Comparison of ENCODE assay signal across 10 mouse cellular contexts in genomic region chr4:45521705-45522582, GRCm38 (mm10). TPM values are rescaled to one million over a fixed set of nuclear protein-coding genes. Genes with fewer than 3 reads are reported as not detected.
DNase-seq lines count a peak whose midpoint lies in the region; ATAC-seq and TF ChIP-seq lines count a peak whose summit lies in the region.
"Had no signal": no experiment of that assay in that cellular context is flagged by ENCODE, and none has a peak within 500 bp of the region (broad histone marks: within the 10 kb centered on the region; RNA-seq: fewer than 3 reads in every experiment).

No protein-coding gene starts in this region.

- no peaks in the 10 kb centered on the region for H3K27me3 ChIP-seq in kidney, adult 2 months (replicated peaks; ENCODE audit: control insufficient read depth, insufficient read depth, low read length)
- H3K27me3 ChIP-seq in liver, embryonic 13.5 days: no peaks in the 10 kb centered on the region

- H3K36me3 ChIP-seq in kidney, adult 2 months (ENCODE audit: control insufficient read depth, insufficient read depth, low read length): no peaks in the 10 kb centered on the region
- peaks cover 40% of the 10 kb centered on the region for H3K36me3 ChIP-seq in liver, embryonic 13.5 days

- no peak for TF ChIP-seq POLR2A in kidney, adult 2 months (IDR thresholded peaks at IDR 0.05; ENCODE audit: low read depth, low read length)

- peaks cover 76% of the 10 kb centered on the region for H3K4me1 ChIP-seq in kidney, adult 2 months (ENCODE audit: control insufficient read depth, insufficient read depth, low read length)
- H3K4me1 ChIP-seq in liver, embryonic 13.5 days (replicated peaks): peaks cover 92% of the 10 kb centered on the region

- 40% methylated on average over 9 of the region's 9 CpGs for WGBS in kidney, adult 2 months
- WGBS in liver, embryonic 13.5 days (ENCODE audit: insufficient replicate concordance): 23% methylated on average over 9 of the region's 9 CpGs

- H3K4me3 ChIP-seq in kidney, adult 2 months (ENCODE audit: insufficient read depth, low read depth, low read length): no peak overlapping the region
- H3K4me3 ChIP-seq in liver, embryonic 13.5 days (replicated peaks): peak overlapping the region; percentile 35

- ATAC-seq in liver, embryonic 13.5 days (ENCODE audit: low read depth): peak; percentile 94
- no peak for ATAC-seq in frontal cortex, adult (ENCODE audit: low TSS enrichment)
- ATAC-seq: midbrain, embryonic 16.5 days had no signal

- no peak for TF ChIP-seq CTCF in kidney, adult 2 months (conservative IDR thresholded peaks at IDR 0.05; ENCODE audit: insufficient read depth, insufficient read length, low read depth, low read length)

- DNase-seq in adrenal gland, adult (ENCODE audit: inconsistent age in 2 of 2, low spot score in 1 of 2): peak; percentile 8 to 52
- no peak for DNase-seq in adrenal gland, postnatal 10 days
- peak; percentile 59 for DNase-seq in ES-CJ7 (ENCODE audit: low read depth, low spot score)
- peak; percentile 95 for DNase-seq in kidney, adult 2 months
- DNase-seq in liver, embryonic 13.5 days: peak; percentile 62
- DNase-seq in retina, embryonic 14.5 days (ENCODE audit: low spot score): no peak
- no peak for DNase-seq in layer of hippocampus, adult 11-12 months (ENCODE audit: low spot score)
- DNase-seq: gastrocnemius, postnatal 36 days had no signal

- H3K4me2 ChIP-seq in liver, embryonic 13.5 days: peak overlapping the region; percentile 69

- peak overlapping the region; percentile 99 for H3K27ac ChIP-seq in kidney, adult 2 months (ENCODE audit: insufficient read depth, low read depth, low read length)
- H3K27ac ChIP-seq in liver, embryonic 13.5 days: peak overlapping the region; percentile 92

- no peaks in the 10 kb centered on the region for H3K9me3 ChIP-seq in liver, embryonic 13.5 days (replicated peaks)

- peak overlapping the region; percentile 65 for H3K9ac ChIP-seq in liver, embryonic 13.5 days

RNA-seq across cellular contexts. Expression of gene Shb, which starts 10.3 kb away (rescaled TPM):
- 10 to 100 TPM; 40.4 to 72.5 TPM for total RNA-seq in adrenal gland, postnatal 10 days (2021)
- polyA plus RNA-seq in kidney, adult 2 months (2012; rRNA removed): 57.1 and 59.4 TPM in 2 replicates
- 2.3 and 3.0 TPM in 2 replicates for polyA plus RNA-seq in liver, embryonic 13.5 days (2015; fragmentation: Nextera tagmentation; extraction: Ambion mirVana)

Comparison
In these comparisons a context has a peak if more than half of its experiments do, and no peak if none do; other contexts are left out.
1. DNase-seq: peak in adrenal gland, adult (2 of 2), ES-CJ7 (single experiment), kidney, adult 2 months (single experiment) and liver, embryonic 13.5 days (single experiment); none in adrenal gland, postnatal 10 days (single experiment), retina, embryonic 14.5 days (single experiment) and layer of hippocampus, adult 11-12 months (single experiment).
2. RNA of gene Shb, which starts 10.3 kb away (polyA plus RNA-seq): 57.1 to 59.4 TPM in kidney, adult 2 months; 2.3 to 3.0 TPM in liver, embryonic 13.5 days; every median in the first group is over 10 times any median in the second.